Mouse (Mus musculus) heart, adult 2 months (tissue): ENCODE measurements at regions not wholly inside any gene's neighbourhood (a gene's known extent, or its start where the extent isn't known, plus 50 kb on each side); places are given as distances from the start of the nearest gene placed in this dataset.

Experiments
- CTCF ChIP-seq: fragments of 200-600 bp; IDR thresholded peaks from 2 replicates; pipeline ENCODE4 v1.8.1; 2022; ENCODE audit warnings: antibody characterized with exemption, mild to moderate bottlenecking, moderate library complexity
- POLR2A ChIP-seq: fragments of 200-500 bp; IDR thresholded peaks from 2 replicates; pipeline ENCODE4 v1.6.1; 2011; ENCODE audit warnings: mild to moderate bottlenecking, low read depth, low read length, control low read depth; ENCODE audit not compliant: insufficient read depth

DNA sequence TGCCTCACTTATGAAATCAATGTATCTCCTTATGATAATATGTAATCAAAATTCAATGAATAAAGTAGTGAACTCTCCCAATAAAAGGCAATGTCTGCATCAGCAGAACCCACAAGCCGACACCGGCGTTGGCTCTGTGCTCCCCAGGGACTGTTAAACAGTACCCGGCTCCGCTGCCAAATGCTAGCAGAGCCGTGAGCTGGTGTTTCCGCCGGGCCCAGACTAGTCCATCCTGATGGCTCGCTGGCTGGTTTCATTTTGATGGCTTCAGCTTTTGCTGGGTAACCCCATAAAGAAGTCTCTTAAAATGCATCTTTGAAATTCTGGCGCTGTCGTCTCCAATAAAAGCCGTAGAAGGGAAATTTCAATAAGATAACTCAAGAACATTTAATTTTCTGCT lies 468.8 kb downstream of the Tbc1d22a start:
- TF ChIP-seq CTCF: no peak
- TF ChIP-seq POLR2A: no peak
